Mouse (Mus musculus): ENCODE data around the gene Gm2035.
"Not testable (repeated sequence)": the region's sequence is repeated elsewhere in the genome, so short reads cannot be mapped to it uniquely, and the experiment has no call there.

The Gm2035 gene

GRCm38 (mm10) chr12:87919721-87920120 is at the start of gene Gm2035:
Gene Gm2035, minus strand, starts transcription at chr12:87919857.
- not testable (repeated sequence) for DNase-seq (ENCODE audit: low read depth, low spot score)

- not testable (repeated sequence) for DNase-seq (ENCODE audit: low read depth, low spot score)
Measured at GRCm38 (mm10) chr12:87953780-87954179, 34.1 kb upstream of the Gm2035 start, which contains the start of gene Gm2042. Gene Gm2042, plus strand, starts transcription at chr12:87954080.

- DNase-seq (ENCODE audit: low read depth, low spot score): not testable (repeated sequence)
Measured at GRCm38 (mm10) chr12:87895070-87895469, 24.6 kb downstream of the Gm2035 start, which contains the start of gene Gm2022. Gene Gm2022, plus strand, starts transcription at chr12:87895370.

GRCm38 (mm10) chr12:87873772-87874171 is 45.9 kb downstream of the Gm2035 start, which contains the start of gene Gm2016:
Gene Gm2016, plus strand, starts transcription at chr12:87874072.
- not testable (repeated sequence) for DNase-seq (ENCODE audit: low read depth, low spot score)

Data from retina, adult 2 months (tissue).